Mouse (Mus musculus) MEL (cell line): Measurements from ENCODE around the gene Coro2b. TPM values are rescaled to one million over a fixed set of nuclear protein-coding genes. Genes with fewer than 3 reads are reported as not detected.

Source experiments
- DNase-seq: peaks from one replicate; pipeline ENCODE4 v3.0.0; 2011; ENCODE audit warnings: low read depth, low spot score
- H3K27ac ChIP-seq: 2 replicates; pipeline ENCODE4 v1.5.1; 2012; ENCODE audit warnings: low read depth, mild to moderate bottlenecking, control low read depth, low read length, moderate library complexity; ENCODE audit not compliant: control insufficient read depth
- H3K27me3 ChIP-seq, 2 experiments: fragments of 150-350 bp in 1 of 2; sonication (generic) in 1 of 2; 2 replicates each; pipeline ENCODE4 v1.6.1; 2012; ENCODE audit warnings: low read length in 2 of 2, mild to moderate bottlenecking in 2 of 2, improper control_type of control experiment in 1 of 2, moderate library complexity in 1 of 2; ENCODE audit not compliant: insufficient read depth in 2 of 2, control insufficient read depth in 1 of 2
- H3K36me3 ChIP-seq, 2 experiments: 2 replicates each; pipeline ENCODE4 v1.6.1; 2012 to 2014; ENCODE audit warnings: low read length in 2 of 2, improper control_type of control experiment in 1 of 2, inconsistent platforms in 1 of 2, mild to moderate bottlenecking in 1 of 2; ENCODE audit not compliant: insufficient read depth in 2 of 2, control insufficient read depth in 1 of 2
- H3K4me1 ChIP-seq, 2 experiments: fragments of 150-350 bp in 1 of 2; sonication (generic) in 1 of 2; 2 replicates each; pipeline ENCODE4 v1.6.1; 2012; ENCODE audit warnings: low read length in 2 of 2, improper control_type of control experiment in 1 of 2, mild to moderate bottlenecking in 1 of 2; ENCODE audit not compliant: insufficient read depth in 2 of 2, control insufficient read depth in 1 of 2
- H3K4me3 ChIP-seq, 2 experiments: fragments of 150-350 bp in 1 of 2; sonication (generic) in 1 of 2; 2 replicates each; pipeline ENCODE4 v1.5.1; 2012; ENCODE audit warnings: low read depth in 2 of 2, low read length in 2 of 2, mild to moderate bottlenecking in 2 of 2, moderate library complexity in 2 of 2, control low read depth in 1 of 2, improper control_type of control experiment in 1 of 2; ENCODE audit not compliant: control insufficient read depth in 1 of 2, insufficient read depth in 1 of 2
- H3K79me2 ChIP-seq: 2 replicates; pipeline ENCODE4 v1.6.1; 2012; ENCODE audit warnings: mild to moderate bottlenecking, low read length, moderate library complexity; ENCODE audit not compliant: control insufficient read depth, poor library complexity, insufficient read depth
- H3K9ac ChIP-seq: 2 replicates; pipeline ENCODE4 v1.6.1; 2012; ENCODE audit warnings: low read depth, mild to moderate bottlenecking, control low read depth, low read length, moderate library complexity; ENCODE audit not compliant: control insufficient read depth, poor library complexity, severe bottlenecking
- H3K9me3 ChIP-seq: fragments of 150-350 bp; sonication (generic); replicated peaks from 2 replicates; pipeline ENCODE4 v1.6.1; 2012; ENCODE audit warnings: mild to moderate bottlenecking, low read length, improper control_type of control experiment, moderate library complexity; ENCODE audit not compliant: insufficient read depth
- BHLHE40 ChIP-seq: IDR thresholded peaks from 2 replicates; pipeline ENCODE4 v1.6.1; 2012; ENCODE audit warnings: low read depth, mild to moderate bottlenecking, inconsistent platforms, low read length, improper control_type of control experiment, borderline replicate concordance
- CTCF ChIP-seq, 3 experiments: IDR thresholded peaks in 2 of 3; conservative IDR thresholded peaks in 1 of 3; 2 replicates each; pipeline ENCODE4 v1.5.1; 2011 to 2012; ENCODE audit warnings: low read length in 3 of 3, low read depth in 2 of 3, mild to moderate bottlenecking in 2 of 3, improper control_type of control experiment in 1 of 3, inconsistent platforms in 1 of 3, mixed read lengths in 1 of 3, moderate library complexity in 1 of 3; ENCODE audit not compliant: control insufficient read depth in 1 of 3, insufficient read depth in 1 of 3, poor library complexity in 1 of 3, severe bottlenecking in 1 of 3
- ELF1 ChIP-seq: IDR thresholded peaks from 2 replicates; pipeline ENCODE4 v1.6.1; 2014; ENCODE audit warnings: low read depth, mild to moderate bottlenecking, inconsistent platforms, low read length, improper control_type of control experiment, moderate library complexity
- EP300 ChIP-seq, 2 experiments: IDR thresholded peaks; 2 replicates each; pipeline ENCODE4 v1.6.1; 2011; ENCODE audit warnings: improper control_type of control experiment in 2 of 2, low read length in 2 of 2, low read depth in 1 of 2, mild to moderate bottlenecking in 1 of 2
- GATA1 ChIP-seq: IDR thresholded peaks from 2 replicates; pipeline ENCODE4 v1.6.1; 2011; ENCODE audit warnings: low read depth, low read length, improper control_type of control experiment
- HCFC1 ChIP-seq: IDR thresholded peaks from 2 replicates; pipeline ENCODE4 v1.6.1; 2012; ENCODE audit warnings: low read depth, mild to moderate bottlenecking, inconsistent platforms, low read length, improper control_type of control experiment, moderate library complexity
- MAX ChIP-seq: IDR thresholded peaks from 2 replicates; pipeline ENCODE4 v1.6.1; 2011; ENCODE audit warnings: low read length, improper control_type of control experiment
- MEF2A ChIP-seq: IDR thresholded peaks from 2 replicates; pipeline ENCODE4 v1.6.1; 2014; ENCODE audit warnings: low read depth, mild to moderate bottlenecking, inconsistent platforms, low read length, improper control_type of control experiment; ENCODE audit not compliant: poor library complexity, insufficient replicate concordance, severe bottlenecking; ENCODE audit errors: extremely low read depth
- NELFE ChIP-seq: IDR thresholded peaks from 2 replicates; pipeline ENCODE4 v1.6.1; 2011; ENCODE audit warnings: low read depth, low read length, improper control_type of control experiment
- POLR2AphosphoS5 ChIP-seq: IDR thresholded peaks from 2 replicates; pipeline ENCODE4 v1.6.1; 2012; ENCODE audit warnings: low read depth, borderline replicate concordance, mild to moderate bottlenecking, inconsistent platforms, low read length, moderate library complexity, mixed read lengths
- RAD21 ChIP-seq: IDR thresholded peaks from 2 replicates; pipeline ENCODE4 v1.6.1; 2011; ENCODE audit warnings: mild to moderate bottlenecking, low read depth, low read length, improper control_type of control experiment
- RCOR1 ChIP-seq: IDR thresholded peaks from 2 replicates; pipeline ENCODE4 v1.6.1; 2012; ENCODE audit warnings: low read depth, mild to moderate bottlenecking, inconsistent platforms, low read length, improper control_type of control experiment
- TCF12 ChIP-seq: IDR thresholded peaks from 2 replicates; pipeline ENCODE4 v1.6.1; 2014; ENCODE audit warnings: low read depth, mild to moderate bottlenecking, inconsistent platforms, low read length, improper control_type of control experiment, moderate library complexity
- ZC3H11A ChIP-seq: IDR thresholded peaks from 2 replicates; pipeline ENCODE4 v1.6.1; 2012; ENCODE audit warnings: low read depth, mild to moderate bottlenecking, inconsistent platforms, low read length, improper control_type of control experiment
- ZKSCAN1 ChIP-seq: IDR thresholded peaks from 2 replicates; pipeline ENCODE4 v1.6.1; 2012; ENCODE audit warnings: low read depth, mild to moderate bottlenecking, inconsistent platforms, low read length, improper control_type of control experiment, moderate library complexity
- polyA plus RNA-seq, 2 experiments: library from polyadenylated mRNA; stranded (reverse) in 1 of 2; unstranded in 1 of 2; fragments of >175 nt in 1 of 2; fragments of >200 nt in 1 of 2; gene quantifications; 2 replicates each; pipeline versions ENCODE4 v1.2.1 to v1.2.4; 2012; ENCODE audit warnings: low replicate concordance in 2 of 2, low read depth in 1 of 2; ENCODE audit not compliant: insufficient read length in 2 of 2, insufficient read depth in 1 of 2, missing spikeins in 1 of 2
- total RNA-seq: library from RNA; depleted of rRNA; stranded (reverse); fragments of 300-350 nt; gene quantifications from 2 replicates; pipeline ENCODE4 v1.2.3, GENCODE M21; 2012

Gene Coro2b
- total and polyA plus RNA-seq, 3 experiments = not detected

DNA sequence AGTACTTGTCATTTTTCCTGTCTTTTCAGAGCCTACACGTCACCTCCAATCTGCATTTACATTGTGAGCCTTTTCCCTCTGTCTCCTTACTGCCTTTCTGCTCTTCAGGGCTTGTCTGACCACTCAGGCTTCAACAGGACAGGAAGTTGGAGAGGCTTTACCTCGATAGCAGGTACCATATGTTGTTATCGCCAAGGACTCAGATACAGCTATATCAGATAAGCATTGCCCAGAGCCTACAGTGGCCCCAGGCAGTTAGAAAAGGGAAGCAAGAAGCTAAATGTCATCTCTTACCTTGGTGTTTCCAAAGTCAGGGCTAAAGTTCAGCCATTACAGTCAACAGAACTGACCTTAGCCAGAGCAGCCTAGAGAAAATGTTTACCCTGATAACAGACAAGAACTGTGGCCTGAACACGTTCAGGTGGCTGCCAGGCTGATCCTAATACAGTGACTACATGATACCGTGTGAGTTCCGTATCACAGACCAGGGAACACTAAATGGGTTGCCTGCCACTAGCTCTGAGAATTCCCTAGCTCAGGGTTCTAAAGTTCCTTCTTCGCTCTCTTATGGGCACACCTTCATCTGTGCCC is 130.3 kb downstream of the Coro2b start:
- Histone ChIP-seq H3K9me3 (no peaks in the 10 kb centered on the region), H3K4me1 (peaks cover 11 to 18% of the 10 kb centered on the region in 2 experiments), H3K9ac (no peak overlapping the region), H3K27ac (peak overlapping the region; percentile 54), H3K36me3 (peaks cover 0 to 15% of the 10 kb centered on the region in 2 experiments; a peak in 2 of 4 replicates), H3K27me3 (no peaks in the 10 kb centered on the region), H3K4me3 (no peak overlapping the region), H3K79me2 (no peaks in the 10 kb centered on the region)
- peak; percentile 40 for DNase-seq
- TF ChIP-seq GATA1 (peak; percentile 87), TCF12 (peak; percentile 61), ZC3H11A (no peak), EP300 (IDR thresholded peaks at IDR 0.05; ENCODE audit: low read depth in 1 of 2, low read length in 2 of 2) (peak; percentile 65 to 81), RCOR1 (no peak)

DNA sequence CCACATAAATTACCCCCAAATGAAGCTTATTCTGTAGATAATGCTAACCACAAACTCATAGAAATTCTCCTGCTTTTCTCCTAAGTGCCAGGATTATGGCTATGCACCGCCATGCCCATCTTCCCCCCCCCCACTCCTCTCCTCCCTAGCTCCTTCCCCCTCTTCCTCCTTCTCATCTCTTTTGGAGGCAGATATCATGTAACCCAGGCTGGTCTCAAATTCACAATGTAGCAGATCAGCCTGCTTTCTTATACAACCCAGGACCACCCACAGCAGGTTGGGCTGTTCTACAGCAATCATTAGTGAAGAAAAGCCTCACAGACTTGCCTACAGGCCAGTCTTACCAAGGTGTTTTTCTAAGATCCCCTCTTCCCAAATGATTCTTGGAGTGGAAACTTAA is 135.3 kb downstream of the Coro2b start:
- Histone ChIP-seq H3K9ac (no peak overlapping the region), H3K27me3 (no peaks in the 10 kb centered on the region), H3K9me3 (no peaks in the 10 kb centered on the region), H3K36me3 (peaks cover 0 to 7% of the 10 kb centered on the region in 2 experiments; a peak in 2 of 4 replicates), H3K4me1 (peaks cover under 1 to 7% of the 10 kb centered on the region in 2 experiments), H3K4me3 (no peak overlapping the region), H3K27ac (no peak overlapping the region), H3K79me2 (no peaks in the 10 kb centered on the region)
- no peak for DNase-seq
- TF ChIP-seq BHLHE40 = no peak
- TF ChIP-seq ELF1 = no peak
- TF ChIP-seq MAX = no peak
- TF ChIP-seq RAD21 = no peak
- no peak for TF ChIP-seq CTCF (IDR thresholded peaks at IDR 0.05 in 2 of 3, conservative IDR thresholded peaks at IDR 0.05 in 1 of 3; ENCODE audit: control insufficient read depth in 1 of 3, insufficient read depth in 1 of 3, low read depth in 2 of 3, low read length in 3 of 3, poor library complexity in 1 of 3, severe bottlenecking in 1 of 3)
- no peak for TF ChIP-seq HCFC1
- no peak for TF ChIP-seq NELFE
- TF ChIP-seq MEF2A = no peak
- TF ChIP-seq POLR2AphosphoS5 = no peak
- no peak for TF ChIP-seq ZKSCAN1
